Mouse (Mus musculus): ENCODE measurements around the gene Pfn1.

GRCm38 (mm10) chr11:70639976-70640375 lies 14.5 kb downstream of the Pfn1 start:
- TF ChIP-seq POLR2A (IDR thresholded peaks at IDR 0.05; ENCODE audit: insufficient read depth, low read depth, low read length) (no peak), CTCF (IDR thresholded peaks at IDR 0.05) (no peak), EP300 (IDR thresholded peaks at IDR 0.05; ENCODE audit: insufficient read depth, low read depth, low read length) (no peak)
